Mouse (Mus musculus): ENCODE measurements around the gene Gng10. TPM values are rescaled to one million over a fixed set of nuclear protein-coding genes. Genes with fewer than 3 reads are reported as not detected.
A peak's percentile ranks its signal among the peaks of the same experiment; 100 is the strongest.

Gene Gng10
- 10 to 100 TPM; 66.3 to 72.7 TPM for total RNA-seq (2021)

GRCm38 (mm10) chr4:59034918-59035785, at the start of gene Gng10:
Gene Gng10, plus strand, starts transcription at chr4:59035088.
- intact Hi-C loops (cut with DNase I): no loop called here
- DNase-seq (ENCODE audit: low spot score in 2 of 2): peak; percentile 79 to 81

- intact Hi-C loops (cut with DNase I): loop anchor here (2.0 kb wide), 1 partner anchor 52 kb away; no protein-coding TSS in a partner anchor
- peak; percentile 54 to 76 for DNase-seq (ENCODE audit: low spot score in 2 of 2)
These were observed 49.7 kb upstream of the Gng10 start for GRCm38 (mm10) chr4:58985157-58985648.

- intact Hi-C loops (cut with DNase I): no loop called here
- DNase-seq (ENCODE audit: low spot score in 2 of 2): peak; percentile 71 to 72
These were observed 48.2 kb upstream of the Gng10 start, which contains the start of gene Ptgr1 for GRCm38 (mm10) chr4:58986540-58987190. Gene Ptgr1, minus strand, starts transcription at chr4:58987119.

GRCm38 (mm10) chr4:58989303-58989898, 45.5 kb upstream of the Gng10 start:
- intact Hi-C loops (cut with DNase I): no loop called here
- DNase-seq (ENCODE audit: low spot score in 2 of 2): no peak

- DNase-seq (ENCODE audit: low spot score in 2 of 2): no peak
These were observed 44.1 kb upstream of the Gng10 start for GRCm38 (mm10) chr4:58990609-58991434.

GRCm38 (mm10) chr4:58992195-58992594, 42.7 kb upstream of the Gng10 start:
- intact Hi-C loops (cut with DNase I): no loop called here
- DNase-seq (ENCODE audit: low spot score in 2 of 2): no peak

More at GRCm38 (mm10) chr4:58990609-58991434, 44.1 kb upstream of the Gng10 start:
- intact Hi-C loops (cut with DNase I): no loop called here

- intact Hi-C loops (cut with DNase I): loop anchor here (5.0 kb wide), 1 partner anchor 727 kb away; no protein-coding TSS in a partner anchor
- DNase-seq (ENCODE audit: low spot score in 2 of 2): no peak
These were observed 40.1 kb upstream of the Gng10 start, which contains the start of gene Dnajc25 for GRCm38 (mm10) chr4:58994762-58995161. Gene Dnajc25, plus strand, starts transcription at chr4:58995062.

- intact Hi-C loops (cut with DNase I): loop anchor here (5.0 kb wide), 1 partner anchor 728 kb away; no protein-coding TSS in a partner anchor
These were observed 39.6 kb upstream of the Gng10 start for GRCm38 (mm10) chr4:58995251-58995693.

GRCm38 (mm10) chr4:58997081-58997480, 37.8 kb upstream of the Gng10 start:
- intact Hi-C loops (cut with DNase I): loop anchor here (5.0 kb wide), 1 partner anchor 730 kb away; no protein-coding TSS in a partner anchor
- DNase-seq (ENCODE audit: low spot score in 2 of 2): no peak

More at GRCm38 (mm10) chr4:58995251-58995693, 39.6 kb upstream of the Gng10 start:
- no peak for DNase-seq (ENCODE audit: low spot score in 2 of 2)

- intact Hi-C loops (cut with DNase I): loop anchor here (5.0 kb wide), 1 partner anchor 731 kb away; no protein-coding TSS in a partner anchor
- DNase-seq (ENCODE audit: low spot score in 2 of 2): no peak
These were observed 36.2 kb upstream of the Gng10 start for GRCm38 (mm10) chr4:58998688-58999087.

GRCm38 (mm10) chr4:58999686-59000085, 35.2 kb upstream of the Gng10 start:
- intact Hi-C loops (cut with DNase I): loop anchor here (5.0 kb wide), 1 partner anchor 732 kb away; no protein-coding TSS in a partner anchor
- peak; percentile 63 to 74 for DNase-seq (ENCODE audit: low spot score in 2 of 2)

- intact Hi-C loops (cut with DNase I): no loop called here
- no peak for DNase-seq (ENCODE audit: low spot score in 2 of 2)
These were observed 34.3 kb upstream of the Gng10 start for GRCm38 (mm10) chr4:59000614-59001013.

- intact Hi-C loops (cut with DNase I): no loop called here
- peak; percentile 90 to 94 for DNase-seq (ENCODE audit: low spot score in 2 of 2)
These were observed 31.7 kb upstream of the Gng10 start, which contains the start of gene Gm20503 for GRCm38 (mm10) chr4:59002948-59003805. Gene Gm20503, plus strand, starts transcription at chr4:59003210.

- intact Hi-C loops (cut with DNase I): no loop called here
- DNase-seq (ENCODE audit: low spot score in 2 of 2): no peak
These were observed 31.1 kb upstream of the Gng10 start for GRCm38 (mm10) chr4:59003806-59004200.

- no peak for DNase-seq (ENCODE audit: low spot score in 2 of 2)
- intact Hi-C loops (cut with DNase I): no loop called here
These were observed 28.7 kb upstream of the Gng10 start for GRCm38 (mm10) chr4:59006211-59006610.

GRCm38 (mm10) chr4:59007016-59007415, 27.9 kb upstream of the Gng10 start:
- no peak for DNase-seq (ENCODE audit: low spot score in 2 of 2)
- intact Hi-C loops (cut with DNase I): no loop called here

- intact Hi-C loops (cut with DNase I): no loop called here
- no peak for DNase-seq (ENCODE audit: low spot score in 2 of 2)
These were observed 26.9 kb upstream of the Gng10 start for GRCm38 (mm10) chr4:59007974-59008373.

GRCm38 (mm10) chr4:59009186-59009585, 25.7 kb upstream of the Gng10 start:
- intact Hi-C loops (cut with DNase I): no loop called here
- no peak for DNase-seq (ENCODE audit: low spot score in 2 of 2)

All from left cerebral cortex, postnatal 36 days (tissue).